Mouse (Mus musculus): ENCODE measurements around the gene Vac14. TPM values are rescaled to one million over a fixed set of nuclear protein-coding genes. Genes with fewer than 3 reads are reported as not detected.
A peak's percentile ranks its signal among the peaks of the same experiment; 100 is the strongest.

Gene Vac14
- total RNA-seq, 2 experiments from 2014 or later = 25.4 to 26.1 TPM

DNA sequence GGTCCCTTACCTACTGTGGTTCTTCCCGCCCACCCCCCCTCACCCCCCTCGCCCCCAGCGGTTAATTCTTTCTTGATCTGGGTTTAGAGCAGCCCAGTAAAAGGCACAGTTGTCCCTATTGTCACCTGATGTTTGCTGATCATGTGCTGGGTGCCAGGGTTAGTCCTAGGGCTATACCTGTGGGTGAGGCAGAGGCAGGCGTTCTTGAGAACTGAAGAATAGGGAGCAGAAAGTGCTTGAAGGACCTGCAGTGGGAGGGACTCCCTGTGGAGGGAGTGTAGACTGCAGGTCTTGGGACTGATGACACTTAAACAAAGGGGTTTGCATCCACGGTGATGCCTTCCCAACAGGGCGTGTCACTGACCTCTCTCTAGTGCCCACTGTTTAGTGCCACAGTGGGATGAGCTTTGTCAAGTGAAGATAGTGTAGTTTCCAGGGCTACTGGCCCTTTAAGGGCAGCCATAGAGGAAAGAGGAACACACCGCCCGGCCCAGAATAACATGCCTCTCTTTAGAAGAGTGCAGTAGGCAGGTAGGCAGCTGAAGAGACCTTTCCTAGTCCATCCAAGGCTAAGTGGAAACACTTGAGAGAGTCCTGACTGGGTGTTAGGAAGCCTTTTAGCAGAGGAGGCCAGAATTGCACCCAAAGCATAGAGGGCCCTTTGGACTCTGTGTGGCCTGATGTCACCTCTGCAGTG, 51.7 kb downstream of the Vac14 start:
- Histone ChIP-seq H3K4me3 (no peak overlapping the region), H3K27ac (no peak overlapping the region)
- DNase-seq (ENCODE audit: extremely low spot score in 1 of 2, low spot score in 2 of 2) = no peak
- intact Hi-C loops (cut with DNase I) = no loop called here
- no peak for TF ChIP-seq CTCF (IDR thresholded peaks at IDR 0.05)

- Histone ChIP-seq H3K27ac (peak overlapping the region; percentile 7; the same call in 1 of the 2 replicates), H3K4me3 (no peak overlapping the region)
- peak in 1 of 2 experiments; percentile 47 for DNase-seq (ENCODE audit: extremely low spot score in 1 of 2, low spot score in 2 of 2)
- intact Hi-C loops (cut with DNase I) = no loop called here
- no peak for TF ChIP-seq CTCF (IDR thresholded peaks at IDR 0.05)
Observed at GRCm38 (mm10) chr8:110671309-110671708, 52.9 kb downstream of the Vac14 start.

DNA sequence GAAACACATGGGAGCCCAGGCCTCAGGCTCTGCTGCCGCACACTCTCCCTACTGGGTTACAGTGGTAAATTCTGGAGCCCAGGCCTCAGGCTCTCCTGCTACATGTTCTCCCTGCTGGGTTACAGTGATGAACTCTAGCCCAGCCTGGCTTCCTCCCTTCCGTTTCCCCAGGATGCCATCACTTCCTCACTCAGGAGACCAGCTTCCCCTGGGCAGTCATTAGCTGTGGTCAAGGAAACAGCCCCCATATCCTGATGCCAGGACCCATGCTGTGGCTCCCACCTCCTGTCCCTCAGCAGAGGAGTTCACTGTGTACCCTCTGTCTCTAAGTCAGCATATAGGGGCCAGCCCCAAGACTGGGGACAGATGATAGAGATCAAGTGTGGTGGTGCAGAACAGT, 53.7 kb downstream of the Vac14 start:
- no peak for DNase-seq (ENCODE audit: extremely low spot score in 1 of 2, low spot score in 2 of 2)
- Histone ChIP-seq H3K4me3 (no peak overlapping the region), H3K27ac (0 out of 2 replicates have a peak overlapping the region, but pooled peaks have one; percentile 7)
- no peak for TF ChIP-seq CTCF (IDR thresholded peaks at IDR 0.05)
- intact Hi-C loops (cut with DNase I) = no loop called here

GRCm38 (mm10) chr8:110673168-110673567, 54.8 kb downstream of the Vac14 start:
- Histone ChIP-seq H3K4me3 (no peak overlapping the region), H3K27ac (no peak overlapping the region)
- DNase-seq (ENCODE audit: extremely low spot score in 1 of 2, low spot score in 2 of 2) = no peak
- TF ChIP-seq CTCF (IDR thresholded peaks at IDR 0.05) = no peak
- intact Hi-C loops (cut with DNase I) = no loop called here

- DNase-seq (ENCODE audit: extremely low spot score in 1 of 2, low spot score in 2 of 2) = no peak
- Histone ChIP-seq H3K27ac (no peak overlapping the region), H3K4me3 (no peak overlapping the region)
- no peak for TF ChIP-seq CTCF (IDR thresholded peaks at IDR 0.05)
- intact Hi-C loops (cut with DNase I) = no loop called here
Observed at GRCm38 (mm10) chr8:110674589-110674988, 56.2 kb downstream of the Vac14 start.

GRCm38 (mm10) chr8:110676702-110677101, 58.3 kb downstream of the Vac14 start:
- intact Hi-C loops (cut with DNase I) = no loop called here
- Histone ChIP-seq H3K27ac (peak overlapping the region; percentile 51; the same call in 1 of the 2 replicates), H3K4me3 (no peak overlapping the region)
- no peak for TF ChIP-seq CTCF (IDR thresholded peaks at IDR 0.05)
- DNase-seq (ENCODE audit: extremely low spot score in 1 of 2, low spot score in 2 of 2) = no peak

GRCm38 (mm10) chr8:110677174-110677660, 58.8 kb downstream of the Vac14 start:
- peak overlapping the region; percentile 51; the same call in 1 of the 2 replicates for H3K27ac ChIP-seq
- TF ChIP-seq CTCF (IDR thresholded peaks at IDR 0.05) = no peak
- intact Hi-C loops (cut with DNase I) = no loop called here

DNA sequence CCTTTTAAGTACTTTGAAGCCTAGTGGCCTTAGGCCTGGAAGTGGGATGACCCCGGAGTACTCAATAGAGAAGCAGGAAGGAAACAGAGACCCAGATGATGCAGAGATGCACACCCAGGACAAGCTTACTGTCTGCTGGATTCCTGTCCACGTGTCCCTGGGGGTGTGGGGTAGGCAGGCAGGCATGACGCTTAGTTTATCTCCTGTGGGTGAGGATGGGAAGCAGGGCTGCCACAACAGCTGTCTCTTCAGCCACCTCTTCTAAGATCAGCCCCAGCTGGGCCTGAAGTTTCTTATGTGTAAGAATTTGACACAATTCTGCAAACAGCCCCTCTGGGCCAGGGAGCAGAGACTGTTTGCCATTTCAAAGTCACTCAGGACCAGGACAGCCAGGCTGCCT, 60.6 kb downstream of the Vac14 start:
- intact Hi-C loops (cut with DNase I) = no loop called here
- peak in 1 of 2 experiments; percentile 26 for DNase-seq (ENCODE audit: extremely low spot score in 1 of 2, low spot score in 2 of 2)
- H3K4me3 ChIP-seq = no peak overlapping the region
- TF ChIP-seq CTCF (IDR thresholded peaks at IDR 0.05) = no peak
- no peak overlapping the region for H3K27ac ChIP-seq

More at GRCm38 (mm10) chr8:110677174-110677660, 58.8 kb downstream of the Vac14 start:
- DNase-seq (ENCODE audit: extremely low spot score in 1 of 2, low spot score in 2 of 2) = no peak
- H3K4me3 ChIP-seq = no peak overlapping the region

DNA sequence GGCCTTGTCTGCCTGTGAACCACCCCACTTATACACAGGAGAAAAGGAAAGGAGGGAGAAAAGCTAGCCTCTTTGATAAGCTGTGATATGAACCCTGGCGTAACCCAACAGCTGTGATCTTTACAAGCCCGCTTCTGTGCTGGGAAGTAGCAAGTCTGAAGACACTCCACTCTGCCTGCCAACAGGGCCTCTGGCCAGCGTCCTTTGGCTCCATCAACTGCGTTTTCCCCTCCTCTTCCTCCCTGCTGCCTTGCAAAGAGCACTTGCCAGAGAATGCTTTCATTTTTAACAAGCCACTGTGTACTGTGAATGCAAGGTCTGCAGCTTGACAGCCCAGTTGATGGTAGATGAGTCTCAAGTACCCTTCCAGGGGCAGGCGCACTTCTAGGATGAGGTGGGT, 69.3 kb downstream of the Vac14 start:
- H3K4me3 ChIP-seq = no peak overlapping the region
- no peak for TF ChIP-seq CTCF (IDR thresholded peaks at IDR 0.05)
- intact Hi-C loops (cut with DNase I) = no loop called here
- H3K27ac ChIP-seq = no peak overlapping the region
- DNase-seq (ENCODE audit: extremely low spot score in 1 of 2, low spot score in 2 of 2) = peak; percentile 38 to 48

- Histone ChIP-seq H3K4me3 (no peak overlapping the region), H3K27ac (no peak overlapping the region)
- no peak for DNase-seq (ENCODE audit: extremely low spot score in 1 of 2, low spot score in 2 of 2)
- intact Hi-C loops (cut with DNase I) = no loop called here
- no peak for TF ChIP-seq CTCF (IDR thresholded peaks at IDR 0.05)
Observed at GRCm38 (mm10) chr8:110689961-110690360, 71.6 kb downstream of the Vac14 start.

DNA sequence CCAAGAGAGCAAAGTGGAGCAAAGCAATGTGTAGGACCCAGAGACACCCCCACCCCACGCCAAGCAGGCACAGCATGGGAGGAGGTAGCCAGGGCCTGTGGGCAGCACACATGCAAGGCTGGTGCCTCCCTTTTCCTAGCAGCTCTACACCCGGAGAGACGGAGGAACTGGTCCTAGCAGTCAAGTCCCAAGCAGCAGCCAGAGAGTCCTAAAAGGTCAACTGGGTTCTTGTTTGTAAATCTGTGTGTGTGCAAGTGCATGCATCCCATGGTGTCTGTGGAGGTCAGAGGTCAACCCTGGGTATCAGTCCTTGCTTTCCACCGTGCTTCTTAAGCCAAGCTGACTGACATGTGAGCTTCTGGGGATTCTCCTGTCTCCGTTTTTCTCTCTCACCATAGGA, 75.8 kb downstream of the Vac14 start:
- H3K4me3 ChIP-seq = no peak overlapping the region
- TF ChIP-seq CTCF (IDR thresholded peaks at IDR 0.05) = no peak
- no peak for DNase-seq (ENCODE audit: extremely low spot score in 1 of 2, low spot score in 2 of 2)
- peak overlapping the region; percentile 48 for H3K27ac ChIP-seq
- intact Hi-C loops (cut with DNase I) = no loop called here

- no peak for DNase-seq (ENCODE audit: extremely low spot score in 1 of 2, low spot score in 2 of 2)
- intact Hi-C loops (cut with DNase I) = no loop called here
Observed at GRCm38 (mm10) chr8:110694826-110695225, 76.4 kb downstream of the Vac14 start.

DNA sequence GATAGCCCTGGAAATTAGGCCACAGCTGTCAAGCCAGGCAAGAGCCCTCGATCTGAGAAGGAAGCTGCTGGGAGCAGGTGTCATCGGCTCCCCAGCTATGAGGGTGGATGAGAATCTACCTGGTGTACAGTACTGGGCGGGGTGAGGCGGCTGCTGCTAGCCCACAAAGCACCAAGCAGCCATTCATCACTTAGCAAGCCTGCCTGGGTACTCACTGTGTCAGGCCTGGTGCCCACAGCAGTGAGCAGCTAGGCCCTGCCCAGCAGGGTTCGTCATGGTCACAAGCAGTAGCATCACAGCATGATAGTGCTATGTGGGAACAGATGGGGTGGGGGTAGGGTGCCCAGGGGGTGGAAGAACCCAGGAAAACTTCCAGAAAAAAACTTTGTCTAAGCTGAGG, 77.0 kb downstream of the Vac14 start:
- DNase-seq (ENCODE audit: extremely low spot score in 1 of 2, low spot score in 2 of 2) = no peak
- intact Hi-C loops (cut with DNase I) = no loop called here
- Histone ChIP-seq H3K27ac (peak overlapping the region; percentile 48; the same call in 1 of the 2 replicates), H3K4me3 (no peak overlapping the region)
- TF ChIP-seq CTCF (IDR thresholded peaks at IDR 0.05) = no peak

More at GRCm38 (mm10) chr8:110694826-110695225, 76.4 kb downstream of the Vac14 start:
- no peak overlapping the region for H3K4me3 ChIP-seq
- peak overlapping the region; percentile 48 for H3K27ac ChIP-seq
- TF ChIP-seq CTCF (IDR thresholded peaks at IDR 0.05) = no peak

All from left cerebral cortex, adult 2 months (tissue).